Mouse (Mus musculus) MEL (cell line): ENCODE data around the gene Farp2. TPM values are rescaled to one million over a fixed set of nuclear protein-coding genes. Genes with fewer than 3 reads are reported as not detected.

Experiments used
- DNase-seq: peaks from one replicate; pipeline ENCODE4 v3.0.0; 2011; ENCODE audit warnings: low read depth, low spot score
- H3K27ac ChIP-seq: 2 replicates; pipeline ENCODE4 v1.5.1; 2012; ENCODE audit warnings: low read depth, mild to moderate bottlenecking, control low read depth, low read length, moderate library complexity; ENCODE audit not compliant: control insufficient read depth
- H3K27me3 ChIP-seq, 2 experiments: fragments of 150-350 bp in 1 of 2; sonication (generic) in 1 of 2; 2 replicates each; pipeline ENCODE4 v1.6.1; 2012; ENCODE audit warnings: low read length in 2 of 2, mild to moderate bottlenecking in 2 of 2, improper control_type of control experiment in 1 of 2, moderate library complexity in 1 of 2; ENCODE audit not compliant: insufficient read depth in 2 of 2, control insufficient read depth in 1 of 2
- H3K36me3 ChIP-seq, 2 experiments: 2 replicates each; pipeline ENCODE4 v1.6.1; 2012 to 2014; ENCODE audit warnings: low read length in 2 of 2, improper control_type of control experiment in 1 of 2, inconsistent platforms in 1 of 2, mild to moderate bottlenecking in 1 of 2; ENCODE audit not compliant: insufficient read depth in 2 of 2, control insufficient read depth in 1 of 2
- H3K4me1 ChIP-seq, 2 experiments: fragments of 150-350 bp in 1 of 2; sonication (generic) in 1 of 2; 2 replicates each; pipeline ENCODE4 v1.6.1; 2012; ENCODE audit warnings: low read length in 2 of 2, improper control_type of control experiment in 1 of 2, mild to moderate bottlenecking in 1 of 2; ENCODE audit not compliant: insufficient read depth in 2 of 2, control insufficient read depth in 1 of 2
- H3K4me3 ChIP-seq, 2 experiments: fragments of 150-350 bp in 1 of 2; sonication (generic) in 1 of 2; 2 replicates each; pipeline ENCODE4 v1.5.1; 2012; ENCODE audit warnings: low read depth in 2 of 2, low read length in 2 of 2, mild to moderate bottlenecking in 2 of 2, moderate library complexity in 2 of 2, control low read depth in 1 of 2, improper control_type of control experiment in 1 of 2; ENCODE audit not compliant: control insufficient read depth in 1 of 2, insufficient read depth in 1 of 2
- H3K79me2 ChIP-seq: 2 replicates; pipeline ENCODE4 v1.6.1; 2012; ENCODE audit warnings: mild to moderate bottlenecking, low read length, moderate library complexity; ENCODE audit not compliant: control insufficient read depth, poor library complexity, insufficient read depth
- H3K9ac ChIP-seq: 2 replicates; pipeline ENCODE4 v1.6.1; 2012; ENCODE audit warnings: low read depth, mild to moderate bottlenecking, control low read depth, low read length, moderate library complexity; ENCODE audit not compliant: control insufficient read depth, poor library complexity, severe bottlenecking
- H3K9me3 ChIP-seq: fragments of 150-350 bp; sonication (generic); replicated peaks from 2 replicates; pipeline ENCODE4 v1.6.1; 2012; ENCODE audit warnings: mild to moderate bottlenecking, low read length, improper control_type of control experiment, moderate library complexity; ENCODE audit not compliant: insufficient read depth
- BHLHE40 ChIP-seq: IDR thresholded peaks from 2 replicates; pipeline ENCODE4 v1.6.1; 2012; ENCODE audit warnings: low read depth, mild to moderate bottlenecking, inconsistent platforms, low read length, improper control_type of control experiment, borderline replicate concordance
- CHD1 ChIP-seq: IDR thresholded peaks from 2 replicates; pipeline ENCODE4 v1.6.1; 2012; ENCODE audit warnings: low read depth, mild to moderate bottlenecking, inconsistent platforms, low read length, improper control_type of control experiment
- EP300 ChIP-seq, 2 experiments: IDR thresholded peaks; 2 replicates each; pipeline ENCODE4 v1.6.1; 2011; ENCODE audit warnings: improper control_type of control experiment in 2 of 2, low read length in 2 of 2, low read depth in 1 of 2, mild to moderate bottlenecking in 1 of 2
- ETS1 ChIP-seq: IDR thresholded peaks from 2 replicates; pipeline ENCODE4 v1.6.1; 2012; ENCODE audit warnings: low read depth, mild to moderate bottlenecking, inconsistent platforms, low read length, improper control_type of control experiment, moderate library complexity
- GATA1 ChIP-seq: IDR thresholded peaks from 2 replicates; pipeline ENCODE4 v1.6.1; 2011; ENCODE audit warnings: low read depth, low read length, improper control_type of control experiment
- HCFC1 ChIP-seq: IDR thresholded peaks from 2 replicates; pipeline ENCODE4 v1.6.1; 2012; ENCODE audit warnings: low read depth, mild to moderate bottlenecking, inconsistent platforms, low read length, improper control_type of control experiment, moderate library complexity
- KAT2A ChIP-seq: conservative IDR thresholded peaks from 2 replicates; pipeline ENCODE4 v1.6.1; 2012; ENCODE audit warnings: low read depth, low read length, improper control_type of control experiment, inconsistent platforms
- MXI1 ChIP-seq: IDR thresholded peaks from 2 replicates; pipeline ENCODE4 v1.6.1; 2011; ENCODE audit warnings: mild to moderate bottlenecking, low read depth, low read length, improper control_type of control experiment
- NELFE ChIP-seq: IDR thresholded peaks from 2 replicates; pipeline ENCODE4 v1.6.1; 2011; ENCODE audit warnings: low read depth, low read length, improper control_type of control experiment
- POLR2A ChIP-seq, 2 experiments: IDR thresholded peaks; 2 replicates each; pipeline ENCODE4 v1.6.1; 2011 to 2012; ENCODE audit warnings: low read length in 2 of 2, mild to moderate bottlenecking in 2 of 2, control low read depth in 1 of 2, improper control_type of control experiment in 1 of 2, low read depth in 1 of 2, moderate library complexity in 1 of 2; ENCODE audit not compliant: control insufficient read depth in 1 of 2, insufficient read depth in 1 of 2, poor library complexity in 1 of 2
- POLR2AphosphoS2 ChIP-seq: IDR thresholded peaks from 2 replicates; pipeline ENCODE4 v1.6.1; 2011; ENCODE audit warnings: low read length, improper control_type of control experiment
- RAD21 ChIP-seq: IDR thresholded peaks from 2 replicates; pipeline ENCODE4 v1.6.1; 2011; ENCODE audit warnings: mild to moderate bottlenecking, low read depth, low read length, improper control_type of control experiment
- RCOR1 ChIP-seq: IDR thresholded peaks from 2 replicates; pipeline ENCODE4 v1.6.1; 2012; ENCODE audit warnings: low read depth, mild to moderate bottlenecking, inconsistent platforms, low read length, improper control_type of control experiment
- TAL1 ChIP-seq: IDR thresholded peaks from 2 replicates; pipeline ENCODE4 v1.6.1; 2012; ENCODE audit warnings: mild to moderate bottlenecking, inconsistent platforms, low read length, moderate library complexity, mixed read lengths
- TBP ChIP-seq: IDR thresholded peaks from 2 replicates; pipeline ENCODE4 v1.8.0; 2011; ENCODE audit warnings: low read depth, low read length, improper control_type of control experiment
- UBTF ChIP-seq: IDR thresholded peaks from 2 replicates; pipeline ENCODE4 v1.6.1; 2012; ENCODE audit warnings: low read depth, mild to moderate bottlenecking, inconsistent platforms, low read length, improper control_type of control experiment, moderate library complexity, borderline replicate concordance; ENCODE audit not compliant: insufficient read depth
- USF1 ChIP-seq: IDR thresholded peaks from 2 replicates; pipeline ENCODE4 v1.6.1; 2014; ENCODE audit warnings: low read depth, mild to moderate bottlenecking, inconsistent platforms, low read length, improper control_type of control experiment, moderate library complexity
- ZC3H11A ChIP-seq: IDR thresholded peaks from 2 replicates; pipeline ENCODE4 v1.6.1; 2012; ENCODE audit warnings: low read depth, mild to moderate bottlenecking, inconsistent platforms, low read length, improper control_type of control experiment
- polyA plus RNA-seq, 2 experiments: library from polyadenylated mRNA; stranded (reverse) in 1 of 2; unstranded in 1 of 2; fragments of >175 nt in 1 of 2; fragments of >200 nt in 1 of 2; gene quantifications; 2 replicates each; pipeline versions ENCODE4 v1.2.1 to v1.2.4; 2012; ENCODE audit warnings: low replicate concordance in 2 of 2, low read depth in 1 of 2; ENCODE audit not compliant: insufficient read length in 2 of 2, insufficient read depth in 1 of 2, missing spikeins in 1 of 2
- total RNA-seq: library from RNA; depleted of rRNA; stranded (reverse); fragments of 300-350 nt; gene quantifications from 2 replicates; pipeline ENCODE4 v1.2.3, GENCODE M21; 2012

The Farp2 gene
- total and polyA plus RNA-seq, 3 experiments = 9.7 to 12.0 TPM; not detected in 1

DNA sequence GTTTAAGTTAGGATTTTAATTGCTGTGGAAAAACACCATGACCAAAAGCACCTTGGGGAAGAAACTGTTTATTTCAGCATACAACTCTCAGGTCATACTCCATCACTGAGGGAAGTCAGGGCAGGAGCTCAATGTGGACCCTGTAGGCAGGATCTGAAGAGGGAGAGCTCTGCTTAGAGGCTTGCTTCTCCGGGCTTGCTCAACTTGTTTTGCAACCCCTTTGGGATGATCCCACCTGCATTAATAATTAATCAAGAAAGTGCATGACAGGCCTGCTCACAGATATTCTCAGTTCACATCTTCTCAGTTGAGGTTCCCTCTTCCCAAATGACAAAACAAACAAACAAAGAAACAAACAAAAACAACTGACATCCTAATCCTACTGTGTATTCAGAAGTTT, 51.8 kb downstream of the Farp2 start:
- no peak for DNase-seq
- Histone ChIP-seq H3K79me2 (no peaks in the 10 kb centered on the region), H3K27ac (no peak overlapping the region), H3K9me3 (no peaks in the 10 kb centered on the region), H3K4me3 (no peak overlapping the region), H3K4me1 (peaks cover 12 to 30% of the 10 kb centered on the region in 2 experiments), H3K27me3 (no peaks in the 10 kb centered on the region), H3K36me3 (peaks cover 0 to 24% of the 10 kb centered on the region in 2 experiments; a peak in 2 of 4 replicates), H3K9ac (no peak overlapping the region)
- TF ChIP-seq HCFC1 (no peak), NELFE (no peak), USF1 (no peak), CHD1 (no peak), TBP (no peak), ETS1 (no peak), KAT2A (no peak), TAL1 (no peak), RAD21 (no peak), POLR2A (IDR thresholded peaks at IDR 0.05; ENCODE audit: control insufficient read depth in 1 of 2, insufficient read depth in 1 of 2, low read depth in 1 of 2, low read length in 2 of 2, poor library complexity in 1 of 2) (no peak), BHLHE40 (no peak), ZC3H11A (no peak), POLR2AphosphoS2 (no peak), MXI1 (no peak), GATA1 (no peak)

DNA sequence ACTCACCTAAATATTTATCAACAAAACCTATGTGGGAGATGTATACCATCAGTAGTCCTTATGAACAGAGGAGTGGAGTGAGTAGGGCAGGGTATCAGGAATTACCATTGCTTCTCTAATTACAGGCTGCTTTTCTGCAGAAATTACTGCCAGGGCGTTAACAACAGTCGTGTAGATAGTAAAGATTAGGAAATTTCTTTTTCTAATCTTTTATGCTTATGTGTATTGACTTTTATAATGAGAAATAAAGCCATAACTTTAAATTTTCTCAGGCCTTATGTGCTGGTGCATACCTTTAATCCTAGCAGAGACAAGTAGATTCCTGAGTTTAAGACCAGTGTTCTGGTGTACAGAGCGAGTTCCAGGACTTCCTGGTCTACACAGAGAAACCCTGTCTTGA, 52.9 kb downstream of the Farp2 start:
- H3K36me3 ChIP-seq = peaks cover 0 to 26% of the 10 kb centered on the region in 2 experiments; a peak in 2 of 4 replicates
- no peaks in the 10 kb centered on the region for H3K27me3 ChIP-seq
- no peaks in the 10 kb centered on the region for H3K9me3 ChIP-seq
- no peak overlapping the region for H3K27ac ChIP-seq
- H3K79me2 ChIP-seq = no peaks in the 10 kb centered on the region
- peaks cover 13 to 33% of the 10 kb centered on the region in 2 experiments for H3K4me1 ChIP-seq
- no peak for DNase-seq
- TF ChIP-seq EP300 (IDR thresholded peaks at IDR 0.05; ENCODE audit: low read depth in 1 of 2, low read length in 2 of 2) = peak; percentile 50 to 63; a peak in 3 of 4 replicates
- TF ChIP-seq UBTF = no peak
- TF ChIP-seq RCOR1 = peak; percentile 58
- TF ChIP-seq GATA1 = no peak; the same call in 1 of the 2 replicates
- TF ChIP-seq, all 39 proteins: peak for 2
- Histone ChIP-seq H3K4me3 (no peak overlapping the region), H3K9ac (no peak overlapping the region)
